Mouse (Mus musculus) 416B (cell line): ENCODE measurements around the gene Rbfox3.

Experiments used
- DNase-seq: peaks from one replicate; pipeline ENCODE4 v3.0.0; 2011; ENCODE audit warnings: low read depth

Rbfox3 gene

DNA sequence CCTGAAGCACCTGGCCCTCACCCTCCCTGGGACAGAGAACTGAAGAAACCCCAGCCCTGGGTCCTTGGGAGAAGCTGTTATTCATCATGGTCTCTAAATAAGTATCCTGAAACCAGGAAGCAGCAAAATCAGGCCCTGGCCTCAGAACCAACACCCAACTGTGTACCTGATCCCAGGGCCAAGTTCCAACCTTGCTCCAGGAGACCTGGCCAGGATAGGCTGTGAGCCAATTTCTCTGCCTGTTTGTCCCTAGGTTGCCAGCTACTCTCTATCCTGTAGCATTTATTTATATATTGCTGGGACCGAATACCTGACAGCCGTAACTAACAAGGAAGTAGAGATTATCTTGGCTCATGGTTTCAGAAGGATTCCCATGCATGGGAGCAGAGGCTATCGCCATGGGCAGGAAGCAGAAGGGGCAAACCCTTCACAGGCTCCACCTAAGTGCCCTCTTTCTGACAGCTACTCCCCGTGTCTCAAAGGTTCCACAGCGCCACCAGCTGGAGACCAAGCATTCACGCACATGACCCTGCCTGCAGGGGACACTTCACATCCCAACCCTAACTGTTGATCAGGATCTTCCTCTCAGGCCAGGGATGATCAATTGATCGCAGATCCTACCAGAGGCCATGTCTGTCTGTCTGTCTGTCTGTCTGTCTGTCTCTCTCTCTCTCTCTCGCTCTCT is 31.8 kb downstream of the Rbfox3 start:
- DNase-seq: no peak

DNA sequence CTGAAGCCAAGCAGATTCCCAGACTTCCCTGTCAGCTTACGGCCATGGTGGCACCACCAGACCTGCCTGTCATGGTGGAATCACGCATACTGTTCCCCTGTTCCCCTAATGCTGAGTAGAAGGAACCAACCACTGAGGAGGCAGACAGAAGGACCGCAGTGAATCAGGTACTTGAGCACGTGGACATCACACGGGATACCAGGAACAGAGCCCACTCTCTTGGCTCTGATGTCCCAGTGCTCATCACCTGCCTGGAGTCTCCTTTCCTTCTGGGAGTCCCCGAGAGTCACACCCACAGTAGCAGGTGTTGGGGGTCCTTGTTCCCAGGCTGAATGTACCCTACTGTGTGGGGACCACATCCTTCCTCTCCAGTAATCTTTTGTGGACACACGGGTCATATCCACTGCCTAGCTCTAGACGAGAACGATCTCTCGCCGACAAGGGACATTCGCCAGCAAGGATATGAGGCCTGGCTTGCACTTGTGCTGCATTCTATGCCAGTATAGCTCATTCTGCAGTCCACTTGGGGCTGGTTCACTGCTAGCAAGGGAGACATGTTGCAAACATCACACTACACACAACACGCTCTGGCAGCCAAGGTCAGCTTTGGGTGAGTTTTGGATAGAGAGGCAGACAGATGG is 32.7 kb downstream of the Rbfox3 start:
- no peak for DNase-seq

DNA sequence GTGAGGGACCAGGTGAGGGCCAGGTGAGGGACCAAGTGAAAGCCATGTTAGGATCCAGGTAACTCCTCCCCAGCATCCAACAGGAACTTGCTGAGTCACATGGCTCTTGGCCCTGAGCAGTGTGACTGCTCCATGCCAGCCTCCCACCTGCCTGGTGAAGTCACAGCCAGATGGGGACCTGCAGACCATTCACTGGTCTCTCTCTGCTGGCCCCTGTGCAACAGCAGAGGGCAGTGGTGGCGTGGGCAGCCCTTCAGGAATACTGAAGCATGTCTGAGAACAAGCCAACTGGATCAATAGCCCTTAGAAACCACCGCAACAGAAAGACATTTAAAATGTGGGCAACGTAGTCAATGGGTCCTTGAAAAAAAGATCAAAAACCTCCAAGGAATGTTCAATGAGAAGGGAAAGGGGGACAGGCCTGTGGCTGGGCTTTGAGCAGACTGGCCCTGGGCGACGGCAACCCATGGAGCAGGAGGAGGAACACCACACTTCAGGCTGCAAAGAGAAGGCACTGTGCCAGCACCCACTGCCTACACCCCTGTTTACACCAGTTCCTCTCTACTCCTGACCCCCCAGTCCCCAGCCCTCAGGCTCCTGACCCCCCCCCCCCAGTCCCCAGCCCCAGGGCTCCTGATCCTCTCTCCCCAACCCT is 36.0 kb downstream of the Rbfox3 start:
- DNase-seq: no peak

DNA sequence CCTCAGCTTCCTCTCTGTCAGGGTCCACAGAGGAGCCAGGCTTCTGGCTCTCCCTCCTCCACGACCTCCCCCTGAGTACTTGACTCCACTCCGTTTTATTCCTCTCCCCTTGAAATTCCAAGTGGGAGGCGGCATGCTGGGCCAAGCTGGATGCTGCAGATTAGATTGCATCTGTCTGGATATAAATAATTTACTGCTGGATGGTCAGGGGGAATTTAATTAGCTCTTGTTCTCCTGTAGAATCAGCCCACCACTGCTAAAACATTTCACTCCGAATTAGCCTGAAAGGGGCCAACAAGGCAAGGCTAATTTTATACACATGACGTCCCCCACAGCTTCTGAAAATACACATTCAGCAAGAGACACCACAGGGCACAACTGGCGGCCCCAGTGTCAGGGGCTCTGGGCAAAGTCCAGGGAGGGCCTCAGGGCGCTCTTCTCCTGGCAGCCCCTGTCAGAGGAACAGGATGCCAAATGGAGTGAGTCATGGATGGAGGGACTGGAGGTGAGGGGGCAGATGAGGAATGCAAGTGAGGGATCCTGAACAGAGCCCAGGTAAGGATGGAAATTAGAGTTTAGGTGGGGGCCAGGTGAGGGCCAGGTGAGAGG is 36.8 kb downstream of the Rbfox3 start:
- DNase-seq: no peak

DNA sequence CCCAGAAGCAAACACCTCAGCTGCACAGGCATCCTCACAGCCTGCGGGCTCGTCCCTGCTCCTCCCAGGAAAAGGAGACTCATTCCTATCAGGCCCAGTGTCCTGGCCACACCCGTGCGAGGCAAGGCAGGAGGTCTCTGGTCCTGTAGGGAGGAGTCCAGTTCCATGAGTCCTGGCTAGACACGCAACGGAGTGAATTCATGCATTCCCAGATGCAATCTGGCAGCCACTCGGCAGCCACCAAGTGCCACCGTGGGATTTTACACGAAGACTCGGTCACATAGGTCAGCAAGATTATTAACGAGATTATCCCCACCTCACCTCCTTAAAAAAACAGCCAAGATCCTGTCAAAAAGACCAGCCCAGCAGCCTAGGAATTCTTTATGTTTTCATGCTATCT is 37.4 kb downstream of the Rbfox3 start:
- no peak for DNase-seq

DNA sequence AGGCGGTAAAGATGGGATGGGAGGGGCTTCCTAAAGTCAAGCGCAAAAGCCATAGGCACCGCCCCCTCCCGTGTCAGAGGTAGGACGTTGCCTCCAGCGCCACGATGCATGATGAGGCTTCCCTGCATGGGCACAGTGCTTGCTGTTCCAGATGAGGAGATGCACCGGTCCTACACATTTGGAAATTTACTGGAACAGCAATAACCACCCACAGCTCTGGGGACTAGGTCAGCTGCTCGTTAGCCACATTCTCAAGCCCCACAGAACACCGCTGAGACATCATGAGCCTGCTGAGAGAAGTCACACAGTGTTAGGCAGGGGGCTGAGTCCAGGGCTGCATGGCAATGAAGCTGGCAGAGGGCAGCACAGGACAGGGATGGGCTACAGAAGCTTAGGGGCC is 39.9 kb downstream of the Rbfox3 start:
- no peak for DNase-seq

DNA sequence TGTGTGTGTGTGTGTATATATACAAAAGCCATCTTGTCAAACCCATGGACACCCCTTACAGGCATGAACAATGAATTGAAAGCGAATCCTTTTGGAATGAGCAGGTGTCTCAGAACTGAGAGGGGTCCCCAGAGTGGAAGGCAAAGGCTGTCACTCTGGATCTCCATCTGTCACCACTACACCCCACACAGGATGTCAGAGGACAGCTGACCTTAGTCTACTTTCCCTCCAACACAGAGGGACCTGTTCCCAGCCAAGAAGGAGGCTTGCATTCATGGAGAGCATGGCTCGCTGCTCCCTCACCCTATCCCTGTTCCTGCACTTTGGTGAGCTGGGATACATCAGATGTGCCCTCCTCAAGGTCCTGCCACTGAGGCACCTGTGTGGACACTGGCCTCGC is 48.0 kb downstream of the Rbfox3 start:
- no peak for DNase-seq

DNA sequence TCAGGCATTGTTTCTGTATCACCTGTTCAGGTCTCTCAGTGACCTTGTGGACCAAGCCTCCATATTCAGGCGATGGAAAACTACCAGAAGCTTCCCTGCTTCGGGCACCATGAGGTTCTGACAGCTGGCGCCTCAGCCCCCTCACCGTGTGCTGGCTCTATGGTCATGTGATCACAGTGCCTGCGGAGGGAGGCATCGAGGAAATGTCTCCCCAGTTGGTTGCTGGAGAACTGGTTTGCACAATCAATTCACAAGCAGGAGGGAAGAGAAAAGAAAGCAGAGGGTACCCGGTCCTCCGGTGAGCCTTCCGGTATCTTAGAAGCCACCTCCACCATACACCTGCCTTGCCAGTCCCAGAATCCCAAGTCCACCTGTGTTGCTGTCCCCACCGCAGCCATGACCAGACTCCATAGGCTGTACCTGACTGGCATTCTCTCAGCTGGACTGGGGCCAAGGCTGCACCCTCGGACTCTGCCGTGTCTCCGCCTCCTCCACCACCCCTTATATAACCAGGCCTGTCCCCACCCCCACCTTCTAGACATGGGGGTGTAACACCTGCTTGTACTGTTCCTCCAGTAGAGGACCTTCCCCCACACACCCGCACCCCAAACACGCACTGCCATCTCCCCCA is 49.5 kb downstream of the Rbfox3 start:
- no peak for DNase-seq

DNA sequence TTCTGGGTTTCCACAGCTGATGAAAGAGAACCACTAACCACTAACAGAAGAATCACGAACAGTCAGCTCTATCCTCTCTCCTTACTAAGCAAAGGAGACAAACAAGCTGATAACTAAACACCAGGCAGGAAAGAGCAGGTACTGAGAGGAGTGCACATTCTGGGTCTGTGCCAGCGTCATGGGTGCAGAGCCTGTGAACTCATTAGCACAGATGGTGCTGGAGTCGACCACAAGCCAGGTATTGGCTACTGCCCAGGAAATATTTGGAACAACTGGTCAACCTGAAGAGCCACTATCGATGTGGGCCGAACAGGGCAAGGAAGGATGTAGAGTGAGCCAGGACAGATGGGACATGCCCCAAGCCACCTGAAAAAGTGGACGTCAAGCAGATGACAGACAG is 50.2 kb downstream of the Rbfox3 start:
- DNase-seq: no peak

DNA sequence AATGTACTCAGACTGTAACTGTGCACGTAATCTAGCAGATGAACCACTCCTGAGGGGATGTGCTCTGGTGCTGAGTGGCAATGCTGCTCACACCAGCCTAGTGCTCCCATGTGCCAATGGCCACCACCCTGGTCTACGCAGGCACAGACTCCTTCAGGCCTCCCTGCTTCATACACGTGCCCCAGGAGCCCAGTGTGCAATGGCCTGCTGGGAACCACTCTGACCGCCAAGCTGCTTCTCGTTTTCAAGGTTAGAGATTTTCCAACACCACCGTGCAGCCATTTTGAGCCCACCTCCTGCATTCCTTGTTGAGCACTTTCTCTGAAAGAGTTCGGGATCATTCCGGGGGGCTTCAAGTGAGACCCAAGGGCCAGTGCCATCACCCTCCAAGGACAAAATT is 50.6 kb downstream of the Rbfox3 start:
- DNase-seq: no peak

DNA sequence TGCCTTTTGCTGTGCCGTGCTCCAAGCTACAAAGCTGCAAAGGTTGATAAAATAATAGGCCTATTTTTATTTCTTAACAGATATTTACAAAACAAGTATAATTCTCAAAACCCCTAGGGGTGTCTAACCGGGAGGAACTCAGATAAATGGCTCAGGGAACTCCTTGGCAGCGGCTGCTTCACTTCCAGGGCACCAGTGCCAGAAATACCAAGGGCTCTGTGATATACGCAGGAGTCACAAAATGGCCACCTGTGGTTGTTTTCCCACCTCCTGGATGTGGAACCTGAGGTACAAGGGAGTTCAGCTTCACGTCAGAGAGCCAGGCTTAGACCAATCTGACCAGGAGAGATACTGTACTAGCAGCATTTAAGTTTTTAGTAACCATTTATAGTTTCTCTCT is 51.6 kb downstream of the Rbfox3 start:
- DNase-seq: no peak

DNA sequence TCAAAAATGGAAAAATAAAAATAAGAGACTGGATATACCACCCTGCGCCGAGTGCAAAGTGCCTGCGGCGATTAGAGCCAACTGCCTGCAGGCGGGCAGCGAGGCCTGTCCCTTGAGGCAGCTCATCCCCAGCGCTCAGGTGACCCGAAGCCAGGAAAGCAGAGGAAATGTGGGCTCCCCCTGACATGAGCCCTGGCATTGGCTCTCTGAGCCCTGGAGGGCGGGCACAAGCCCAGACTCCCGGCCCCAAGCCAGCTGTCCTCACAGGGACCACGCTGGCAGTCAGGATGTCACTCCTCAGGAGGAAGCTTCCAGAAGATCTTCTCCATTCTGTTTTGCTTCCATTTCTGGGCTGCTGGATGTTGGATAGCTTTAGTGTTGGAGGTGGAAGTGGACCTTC is 53.1 kb downstream of the Rbfox3 start:
- DNase-seq: no peak

DNA sequence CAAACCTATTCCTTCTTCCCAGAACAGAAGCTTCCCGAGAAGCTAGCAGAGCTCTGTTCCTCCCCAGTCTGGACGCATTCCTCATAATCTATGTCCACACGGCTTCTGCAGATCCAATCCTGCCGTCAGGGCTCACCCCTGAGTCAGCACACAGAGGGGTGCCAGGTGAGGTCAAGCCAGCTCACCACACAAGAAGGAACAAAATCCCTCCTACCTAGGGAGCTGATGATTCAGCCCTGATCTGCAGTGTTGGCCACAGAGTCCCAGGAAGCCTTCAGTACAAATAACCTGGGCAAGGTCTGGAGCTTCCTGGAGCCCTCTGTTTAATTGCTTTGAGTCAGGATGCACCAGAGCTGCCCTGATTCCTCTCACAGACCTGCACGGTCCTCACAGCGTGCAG is 60.0 kb downstream of the Rbfox3 start:
- no peak for DNase-seq

DNA sequence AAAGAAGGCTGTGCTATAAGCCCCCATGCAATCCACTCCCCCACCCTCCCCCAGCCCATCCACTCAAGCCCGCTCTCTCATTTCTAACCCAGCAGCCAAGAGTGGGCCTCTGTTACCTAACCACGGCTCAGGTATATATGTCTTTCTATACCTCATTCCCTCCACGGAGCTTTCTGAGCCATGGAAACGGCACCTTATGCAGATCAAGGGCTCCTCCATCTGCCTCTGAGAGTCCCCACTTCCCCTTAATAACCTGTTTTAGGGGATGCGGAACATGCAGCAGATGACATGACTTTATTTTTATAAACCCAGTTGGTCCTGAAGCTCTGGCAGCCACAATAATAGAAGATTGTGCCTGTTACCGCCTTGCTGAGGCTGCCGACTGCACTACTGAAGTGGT is 63.4 kb downstream of the Rbfox3 start:
- no peak for DNase-seq

DNA sequence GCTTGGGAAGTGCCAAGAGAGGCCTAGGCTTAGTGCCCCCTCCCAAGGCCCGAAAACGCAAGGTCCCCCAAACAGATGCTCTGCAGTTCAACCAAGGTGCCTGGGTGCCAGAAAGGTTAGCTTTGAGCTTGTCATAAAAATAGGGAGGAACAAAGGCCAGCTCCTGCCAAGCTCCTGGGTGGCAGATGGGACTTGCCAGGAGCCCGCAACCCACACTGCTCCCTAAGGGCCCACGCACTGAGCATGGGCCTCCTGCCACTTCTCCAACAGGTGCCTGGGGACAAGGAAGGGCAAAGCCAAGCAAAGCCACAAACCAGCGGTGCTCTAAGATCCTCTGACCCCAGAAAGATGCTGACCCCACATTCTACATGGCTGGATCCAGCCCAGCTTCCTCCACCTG is 70.4 kb downstream of the Rbfox3 start:
- DNase-seq: no peak

DNA sequence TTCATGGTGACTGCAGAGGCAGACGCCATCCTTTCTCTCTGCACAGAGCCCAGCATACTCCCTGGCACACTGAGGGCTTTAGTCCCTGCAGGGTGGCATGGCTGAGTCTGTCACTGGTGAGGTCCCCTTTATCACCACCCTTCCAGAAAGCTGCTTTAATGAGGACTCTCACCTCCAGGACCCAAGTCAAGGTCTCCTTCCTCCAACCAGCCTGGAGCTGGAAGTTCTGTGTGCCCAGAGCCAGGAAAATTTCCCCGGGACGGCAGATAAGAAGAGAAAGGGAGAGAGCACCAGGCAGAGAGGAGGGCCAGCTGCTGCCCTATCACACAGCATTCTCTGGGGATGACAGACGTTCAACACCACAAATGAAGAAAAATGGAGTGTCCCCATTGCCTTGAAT is 73.2 kb downstream of the Rbfox3 start:
- DNase-seq: no peak

DNA sequence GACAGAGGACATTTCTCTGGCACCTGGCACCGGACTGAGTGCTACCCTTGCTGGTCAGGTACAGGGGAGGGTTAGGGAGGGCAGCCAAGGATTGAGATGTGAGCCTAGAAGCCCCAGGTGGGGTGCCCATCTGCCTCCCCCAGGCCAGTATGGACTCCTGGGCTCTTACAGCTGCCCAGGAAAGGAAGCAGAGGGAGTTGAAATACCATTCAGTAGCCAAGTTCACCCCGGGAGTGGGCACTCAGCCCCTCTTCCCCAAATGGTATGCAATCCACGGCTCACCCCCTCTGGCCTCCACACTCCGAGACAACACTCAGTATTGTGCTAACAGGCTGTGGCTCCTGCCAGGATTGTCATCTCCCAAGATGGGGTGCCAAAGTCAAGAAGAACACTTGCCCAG is 74.5 kb downstream of the Rbfox3 start:
- no peak for DNase-seq

DNA sequence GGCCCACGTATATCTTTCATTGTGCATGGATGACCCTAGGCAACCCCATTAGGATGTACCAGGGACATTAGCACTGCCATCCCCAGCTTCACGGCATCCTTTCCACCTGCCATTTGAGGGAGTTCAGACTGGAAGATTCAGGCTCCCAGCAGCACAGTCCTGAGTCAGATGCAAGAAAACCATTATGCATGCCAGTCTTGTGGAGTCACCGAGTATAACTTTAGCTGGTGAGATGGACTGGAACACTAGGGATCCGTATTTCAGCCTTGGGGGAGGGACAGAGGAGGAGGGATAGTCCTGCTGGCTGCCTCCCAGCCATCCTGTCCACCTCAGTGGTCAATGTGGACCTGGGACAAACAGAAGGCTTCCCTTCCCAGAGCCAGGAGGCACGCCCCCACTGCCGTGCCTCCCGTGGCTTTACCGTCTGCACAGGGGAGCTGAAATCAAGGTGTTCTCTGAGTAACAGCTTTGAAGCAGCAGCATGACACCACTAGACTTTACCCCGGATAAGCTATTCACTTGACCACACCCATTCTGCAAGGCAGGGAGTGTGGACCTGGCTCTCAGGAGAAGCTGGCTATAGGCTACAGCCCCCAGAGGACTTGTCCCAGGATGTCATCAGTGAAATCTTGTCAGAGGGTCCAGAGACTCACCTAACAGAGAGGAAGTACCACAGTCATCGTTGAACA is 78.5 kb downstream of the Rbfox3 start:
- no peak for DNase-seq

DNA sequence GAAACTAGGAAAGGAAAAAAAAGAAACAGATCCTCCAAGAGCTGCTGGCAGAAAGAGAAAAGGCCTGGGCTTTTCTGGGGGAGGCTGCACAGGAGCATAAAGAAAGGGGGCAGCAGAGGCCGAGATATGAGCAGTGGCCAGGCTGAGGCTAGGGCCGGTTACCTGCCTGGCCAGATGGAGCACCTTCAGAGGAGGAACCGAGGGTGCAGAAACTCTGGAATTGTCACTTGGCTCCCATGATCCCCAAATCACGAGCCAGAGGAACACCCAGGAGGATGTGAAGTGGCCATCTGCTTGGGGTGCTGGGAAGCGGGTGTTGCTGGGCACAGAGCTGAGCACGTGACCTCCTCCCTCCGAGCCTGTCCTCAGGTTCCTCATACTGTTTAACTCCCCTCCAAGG is 79.7 kb downstream of the Rbfox3 start:
- DNase-seq: no peak

DNA sequence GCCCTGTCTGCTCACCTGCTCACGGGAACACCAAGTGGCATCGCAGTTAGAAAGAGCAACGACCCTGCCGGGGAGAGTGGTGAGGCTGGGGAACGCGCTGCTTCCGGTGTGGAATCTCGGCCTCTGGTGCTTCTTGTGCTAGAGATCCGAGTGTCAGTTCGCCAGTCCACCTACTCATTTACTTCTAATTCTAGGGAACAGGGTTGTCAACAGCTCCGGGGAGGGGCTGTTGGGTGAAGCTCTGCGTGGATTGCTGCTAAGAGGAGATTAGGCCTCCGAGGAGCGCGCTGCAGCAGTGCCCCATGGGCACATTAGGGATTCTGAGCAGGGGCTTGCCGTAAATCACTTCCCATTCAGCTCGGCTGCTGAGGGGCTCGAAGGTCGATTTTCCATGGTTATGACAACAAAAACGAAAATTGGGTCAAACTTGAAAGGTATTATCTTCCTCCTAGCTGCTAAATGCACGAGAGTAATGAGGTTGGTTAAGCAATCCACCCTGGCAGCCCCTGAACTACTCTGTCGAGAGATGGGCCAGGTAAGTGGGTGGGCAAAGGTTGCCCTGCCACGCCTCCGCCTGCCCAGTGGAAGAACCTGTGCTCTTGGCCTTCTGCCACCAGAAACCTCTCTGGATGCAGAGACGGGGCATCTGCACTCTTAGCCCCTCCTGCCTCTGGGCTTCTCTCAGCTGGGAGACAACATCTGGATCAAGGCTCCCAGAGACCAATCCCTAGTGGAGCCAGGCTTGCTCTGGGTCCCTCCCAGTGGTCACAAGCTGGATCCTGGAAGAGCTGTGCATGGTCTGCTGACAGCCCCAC is 85.9 kb downstream of the Rbfox3 start:
- DNase-seq: no peak

DNA sequence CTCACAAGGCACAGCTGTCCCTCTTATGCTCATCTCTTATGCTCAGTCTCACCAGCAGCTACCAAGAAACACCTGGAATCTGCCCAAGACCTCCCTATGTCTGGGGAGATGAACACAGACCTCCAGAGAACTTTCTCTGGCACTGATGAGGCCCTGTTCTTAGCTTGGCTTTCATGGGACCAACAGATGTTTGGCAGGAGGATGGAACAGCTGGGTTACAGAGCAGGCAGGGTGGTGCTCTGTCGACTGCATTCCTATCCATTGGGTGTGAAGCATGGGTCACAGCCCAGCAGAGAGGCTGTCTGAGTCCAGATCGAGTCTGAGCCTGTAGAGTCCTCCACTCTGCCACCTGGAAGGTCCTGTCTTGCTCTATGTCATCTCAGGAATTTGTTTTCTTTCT is 90.0 kb downstream of the Rbfox3 start:
- DNase-seq: no peak
